Mouse (Mus musculus) hindbrain, embryonic 14.5 days (tissue): Measurements from ENCODE around the gene Efcab3. TPM values are rescaled to one million over a fixed set of nuclear protein-coding genes. Genes with fewer than 3 reads are reported as not detected.

Experiments
- ATAC-seq: fragments of 200-750 bp; cut with Nextera tagmentation; 2 replicates; pipeline ENCODE4 v1.8.0; 2017; ENCODE audit warnings: moderate number of reproducible peaks, mild to moderate bottlenecking, moderate TSS enrichment, moderate library complexity; ENCODE audit not compliant: low FRiP score
- DNase-seq: peaks from one replicate; pipeline ENCODE4 v3.0.0-alpha.2; 2015; ENCODE audit warnings: low spot score
- H3K27ac ChIP-seq: fragments of 300-500 bp; sonication (generic); 2 replicates; pipeline ENCODE4 v1.5.1; 2014; ENCODE audit warnings: mild to moderate bottlenecking, moderate library complexity
- H3K27me3 ChIP-seq: fragments of 300-500 bp; sonication (generic); 2 replicates; pipeline ENCODE4 v1.6.1; 2014; ENCODE audit warnings: mild to moderate bottlenecking, low read length, mixed read lengths; ENCODE audit not compliant: control insufficient read depth, insufficient read depth
- H3K36me3 ChIP-seq: fragments of 300-500 bp; sonication (generic); replicated peaks from 2 replicates; pipeline ENCODE4 v1.6.1; 2014; ENCODE audit not compliant: control insufficient read depth, insufficient read depth
- H3K4me1 ChIP-seq: fragments of 300-500 bp; sonication (generic); replicated peaks from 2 replicates; pipeline ENCODE4 v1.6.1; 2014; ENCODE audit warnings: antibody characterized with exemption, low read length, mixed read lengths; ENCODE audit not compliant: control insufficient read depth, insufficient read depth
- H3K4me2 ChIP-seq: fragments of 300-500 bp; sonication (generic); replicated peaks from 2 replicates; pipeline ENCODE4 v1.6.1; 2014; ENCODE audit warnings: mild to moderate bottlenecking, moderate library complexity
- H3K4me3 ChIP-seq: fragments of 300-500 bp; sonication (generic); replicated peaks from 2 replicates; pipeline ENCODE4 v1.5.1; 2014; ENCODE audit warnings: mild to moderate bottlenecking, low read length
- H3K9ac ChIP-seq: fragments of 300-500 bp; sonication (generic); 2 replicates; pipeline ENCODE4 v1.6.1; 2014
- H3K9me3 ChIP-seq: fragments of 300-500 bp; sonication (generic); 2 replicates; pipeline ENCODE4 v1.6.1; 2016; ENCODE audit warnings: low read length; ENCODE audit not compliant: control insufficient read depth
- WGBS: fragments of 180-500 bp; shearing (Covaris S2); extraction: QIAGEN DNeasy Blood & Tissue Kit; methylation state at CpG from one replicate; pipeline ENCODE4 v1.1.7; 2014; 5-methylcytosine and 5-hydroxymethylcytosine counted together
- polyA plus RNA-seq: library from polyadenylated mRNA; unstranded; fragments of >200 nt; fragmentation: Nextera tagmentation; extraction: Ambion mirVana; gene quantifications from 2 replicates; pipeline ENCODE4 v1.2.1, GENCODE M21; 2014

The Efcab3 gene
- polyA plus RNA-seq, 1 experiment from 2014 or later: not detected

DNA sequence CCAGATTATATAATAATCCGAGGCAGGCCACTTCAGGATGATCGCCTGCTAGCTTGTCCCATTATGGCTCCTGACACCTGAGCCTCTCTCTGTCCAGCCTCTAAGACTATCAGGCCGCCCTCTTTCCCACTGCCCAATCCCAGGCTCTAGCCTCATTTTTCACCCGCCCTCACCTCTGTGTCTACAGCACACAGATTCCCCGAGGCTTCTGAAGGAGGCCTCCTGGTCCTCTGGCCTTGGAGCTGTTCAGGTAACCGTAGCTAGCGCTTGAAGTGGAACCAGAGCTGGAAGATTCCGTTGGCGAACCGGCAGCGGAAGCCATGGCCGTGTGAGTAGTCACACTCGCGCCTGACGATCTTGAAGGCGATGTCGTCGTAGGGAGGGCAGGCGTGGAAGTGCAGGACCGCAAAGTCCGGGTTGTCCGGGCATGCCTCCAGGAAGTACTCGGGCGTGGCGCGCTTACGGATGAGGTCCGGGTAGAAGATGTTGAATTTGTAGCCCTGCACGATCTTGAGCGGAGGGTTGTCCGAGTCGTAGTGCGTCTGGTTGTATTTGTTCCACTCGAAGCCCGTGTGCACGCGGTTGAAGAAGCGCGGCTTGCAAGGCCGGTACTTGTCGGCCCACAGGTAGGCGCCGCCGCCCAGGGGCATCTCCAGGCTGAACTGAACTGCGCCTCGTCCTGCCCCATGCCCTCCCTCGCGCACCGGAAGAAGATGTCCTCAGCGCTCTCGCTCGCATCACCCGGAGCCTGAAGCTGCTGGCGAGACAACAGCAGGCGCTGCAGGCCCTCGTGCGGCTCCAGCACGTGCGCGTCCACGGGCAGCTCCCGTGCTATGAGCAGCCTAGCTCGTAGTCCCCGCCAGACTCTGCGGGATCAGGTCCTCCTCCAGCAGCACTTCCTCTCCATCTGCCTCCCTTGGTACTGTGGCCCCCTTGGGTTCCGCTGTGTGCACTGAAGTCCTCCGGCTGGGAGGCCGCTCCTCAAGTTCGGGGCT is 101.4 kb downstream of the Efcab3 start:
- Histone ChIP-seq H3K4me2 (no peak overlapping the region), H3K9me3 (peaks cover 8% of the 10 kb centered on the region; the same call in 1 of the 2 replicates), H3K9ac (no peak overlapping the region), H3K4me1 (no peaks in the 10 kb centered on the region), H3K4me3 (no peak overlapping the region), H3K36me3 (no peaks in the 10 kb centered on the region), H3K27ac (no peak overlapping the region), H3K27me3 (no peaks in the 10 kb centered on the region)
- no peak for ATAC-seq
- no peak for DNase-seq
- 84% methylated on average over 69 of the region's 69 CpGs for WGBS

DNA sequence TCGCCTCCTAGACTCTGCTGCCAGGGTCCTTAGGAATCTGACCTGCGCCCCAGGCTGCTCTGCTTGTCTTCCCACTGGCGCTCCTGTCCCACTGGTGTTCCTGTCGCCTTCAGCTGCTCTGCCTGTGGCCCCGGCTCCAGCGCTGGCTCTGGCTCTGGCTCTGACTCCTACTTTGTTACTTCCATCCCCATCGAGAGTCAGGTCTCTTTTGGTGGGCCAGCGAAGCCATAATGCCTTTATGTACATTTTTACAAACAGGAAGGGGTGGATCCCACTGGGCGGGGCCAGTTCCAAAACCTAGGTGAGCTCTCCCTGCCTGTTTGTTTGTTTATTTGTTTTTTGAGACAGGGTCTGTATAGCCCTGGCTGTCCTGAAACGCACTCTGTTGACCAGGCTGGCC is 103.4 kb downstream of the Efcab3 start:
- no peak overlapping the region for H3K27ac ChIP-seq
- H3K27me3 ChIP-seq: no peaks in the 10 kb centered on the region
- peaks cover 8% of the 10 kb centered on the region; the same call in 1 of the 2 replicates for H3K9me3 ChIP-seq
- ATAC-seq (no peak), DNase-seq (no peak)
- H3K4me2 ChIP-seq: no peak overlapping the region
- WGBS: 91% methylated on average over 10 of the region's 10 CpGs
- H3K9ac ChIP-seq: no peak overlapping the region
- no peaks in the 10 kb centered on the region for H3K4me1 ChIP-seq
- H3K4me3 ChIP-seq: no peak overlapping the region
- H3K36me3 ChIP-seq: no peaks in the 10 kb centered on the region

Other genes with a start within 250 kb of the Efcab3 start
- 25.0 and 27.3 TPM in 2 replicates for gene Mettl2, start 62.8 kb downstream of the Efcab3 start, polyA plus RNA-seq
- not detected in 2 replicates for gene Gm10842, start 83.3 kb downstream of the Efcab3 start, polyA plus RNA-seq
- 26.2 and 27.9 TPM in 2 replicates for gene Tlk2, start 115.2 kb downstream of the Efcab3 start, polyA plus RNA-seq
- 3.4 and 3.7 TPM in 2 replicates for gene Mrc2, start 229.1 kb downstream of the Efcab3 start, polyA plus RNA-seq